Mouse (Mus musculus): ENCODE measurements around the gene Dynll1.

Gene Dynll1

DNA sequence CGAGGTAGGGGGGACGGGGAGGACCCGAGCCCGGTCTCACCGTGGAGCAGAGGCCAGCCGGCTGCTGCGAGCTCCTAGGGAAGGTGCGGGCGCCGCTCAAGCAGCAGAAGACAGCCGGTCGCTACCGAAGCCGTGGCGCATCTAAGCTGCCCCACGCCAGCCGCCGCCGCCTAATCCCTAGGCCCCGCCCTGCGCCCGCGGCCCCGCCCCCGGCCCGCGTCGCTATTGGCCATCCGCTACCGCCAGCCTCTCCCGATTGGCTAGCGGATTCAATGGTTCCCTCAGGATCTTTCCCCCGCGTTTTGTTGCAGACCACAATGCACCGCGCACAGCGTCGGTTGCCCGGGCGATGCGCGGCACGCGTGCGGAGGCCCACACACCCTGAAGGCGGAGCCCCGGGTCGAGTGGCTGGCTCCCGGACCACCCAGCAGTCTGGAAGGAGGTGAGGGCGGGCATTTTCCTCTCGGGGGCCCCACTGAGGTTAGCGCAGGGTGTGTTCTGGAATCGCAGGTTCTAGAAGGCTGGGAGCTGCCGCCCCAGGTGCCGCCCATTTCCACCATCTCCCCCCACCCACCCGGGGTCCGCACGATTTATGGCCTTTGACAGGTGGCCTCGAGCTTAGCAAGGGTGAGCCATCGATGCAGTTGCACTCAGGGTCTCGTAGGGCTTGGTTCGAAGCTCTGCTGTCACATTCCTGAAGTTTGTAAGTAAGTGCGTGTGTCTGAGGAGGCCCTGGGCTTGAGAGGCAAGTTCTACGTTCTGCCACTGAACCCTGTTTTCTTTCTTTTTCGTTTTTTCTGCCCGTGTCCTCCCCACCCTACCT, at the start of gene Dynll1:
TSS of gene Dynll1 (minus strand) at position 208 of the 823 bp plus-strand sequence.
- peak; percentile 100 for DNase-seq

DNA sequence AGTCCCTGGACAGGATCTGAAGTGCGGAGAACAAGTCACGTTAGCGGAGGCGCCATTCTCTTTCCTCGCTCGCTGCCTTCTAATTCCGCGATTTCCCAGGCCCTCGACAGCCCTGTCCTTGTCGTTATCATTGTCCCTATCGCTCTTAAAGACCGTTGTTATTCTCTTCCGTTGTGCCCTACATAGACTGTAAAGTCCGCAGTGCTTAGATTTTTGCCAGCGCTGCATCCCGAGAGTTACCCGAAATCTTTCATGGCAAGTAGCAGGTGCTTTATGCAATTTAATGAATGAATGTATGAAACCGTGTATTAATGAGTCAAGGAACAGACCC, 48.4 kb upstream of the Dynll1 start:
- DNase-seq: no peak

GRCm38 (mm10) chr5:115348546-115349224, 47.9 kb upstream of the Dynll1 start, which contains the start of gene Cox6a1:
Cox6a1 (minus strand) TSS chr5:115348981.
- DNase-seq: peak; percentile 99

GRCm38 (mm10) chr5:115347564-115347963, 46.8 kb upstream of the Dynll1 start:
- DNase-seq: peak; percentile 89 to 92

DNA sequence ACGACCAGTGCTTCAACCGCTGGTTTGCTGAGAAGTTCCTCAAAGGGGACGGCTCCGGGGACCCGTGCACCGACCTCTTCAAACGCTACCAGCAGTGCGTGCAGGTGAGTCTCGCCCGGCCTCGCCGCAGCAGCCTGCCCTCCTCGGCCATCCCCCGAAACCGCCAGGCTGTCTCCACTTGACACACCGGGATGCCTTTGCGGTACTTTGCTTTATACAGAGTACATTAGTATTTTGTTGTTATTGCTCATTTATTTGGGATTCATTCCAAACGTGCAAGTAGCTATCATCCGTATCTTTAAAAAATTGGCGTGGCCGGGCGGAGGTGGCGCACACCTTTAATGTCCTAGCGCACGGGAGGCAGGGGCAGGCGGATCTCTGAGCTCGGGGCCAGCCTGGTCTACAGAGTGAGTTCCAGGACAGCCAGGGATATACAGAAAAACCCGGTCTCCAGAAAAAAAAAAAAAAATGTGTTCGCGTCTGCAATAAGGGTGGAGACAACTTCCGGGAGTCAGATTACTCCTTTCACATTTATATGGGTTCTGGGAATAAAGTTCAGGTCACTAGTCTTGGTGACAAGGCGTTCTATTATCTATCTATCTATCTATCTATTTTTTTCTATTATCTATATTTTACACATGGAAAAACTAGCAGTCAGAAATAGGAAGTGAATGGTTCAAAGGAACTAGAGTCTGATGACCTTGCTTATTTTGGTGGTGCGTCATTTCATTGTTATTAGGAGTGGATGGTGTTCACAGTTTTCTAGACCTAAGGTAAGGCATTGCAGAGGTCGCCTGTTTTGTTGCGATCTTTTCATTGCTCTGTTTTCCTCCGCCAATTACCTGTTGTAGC, 40.7 kb upstream of the Dynll1 start:
- DNase-seq: no peak

- DNase-seq: peak; percentile 93 to 95
Measured at GRCm38 (mm10) chr5:115340577-115341313, 39.9 kb upstream of the Dynll1 start, which contains the start of the genes Gatc and Triap1. Gatc (minus strand) TSS chr5:115341178. Triap1 (plus strand) TSS chr5:115341225.

GRCm38 (mm10) chr5:115340007-115340406, 39.2 kb upstream of the Dynll1 start:
- DNase-seq: no peak

DNA sequence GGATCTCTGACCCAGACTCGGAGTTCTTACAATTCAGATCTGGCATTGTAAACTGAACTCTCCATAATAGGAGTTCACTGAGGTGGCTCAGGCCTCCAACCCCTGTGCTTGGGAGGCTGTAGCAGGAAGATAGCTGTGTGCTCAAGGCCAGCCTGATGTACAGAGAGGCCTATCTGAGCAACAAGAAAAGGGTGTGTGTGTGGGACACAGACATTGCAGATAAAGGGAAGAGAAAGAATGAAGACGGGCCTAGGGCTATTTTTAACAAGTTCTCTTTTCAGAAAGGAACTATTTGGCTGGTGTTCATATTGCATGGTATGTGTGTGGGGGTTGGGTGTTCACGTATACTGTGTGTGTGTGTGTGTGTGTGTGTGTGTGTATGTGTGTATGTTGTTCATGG, 32.8 kb upstream of the Dynll1 start:
- no peak for DNase-seq

GRCm38 (mm10) chr5:115330955-115331354, 30.2 kb upstream of the Dynll1 start:
- DNase-seq: no peak

DNA sequence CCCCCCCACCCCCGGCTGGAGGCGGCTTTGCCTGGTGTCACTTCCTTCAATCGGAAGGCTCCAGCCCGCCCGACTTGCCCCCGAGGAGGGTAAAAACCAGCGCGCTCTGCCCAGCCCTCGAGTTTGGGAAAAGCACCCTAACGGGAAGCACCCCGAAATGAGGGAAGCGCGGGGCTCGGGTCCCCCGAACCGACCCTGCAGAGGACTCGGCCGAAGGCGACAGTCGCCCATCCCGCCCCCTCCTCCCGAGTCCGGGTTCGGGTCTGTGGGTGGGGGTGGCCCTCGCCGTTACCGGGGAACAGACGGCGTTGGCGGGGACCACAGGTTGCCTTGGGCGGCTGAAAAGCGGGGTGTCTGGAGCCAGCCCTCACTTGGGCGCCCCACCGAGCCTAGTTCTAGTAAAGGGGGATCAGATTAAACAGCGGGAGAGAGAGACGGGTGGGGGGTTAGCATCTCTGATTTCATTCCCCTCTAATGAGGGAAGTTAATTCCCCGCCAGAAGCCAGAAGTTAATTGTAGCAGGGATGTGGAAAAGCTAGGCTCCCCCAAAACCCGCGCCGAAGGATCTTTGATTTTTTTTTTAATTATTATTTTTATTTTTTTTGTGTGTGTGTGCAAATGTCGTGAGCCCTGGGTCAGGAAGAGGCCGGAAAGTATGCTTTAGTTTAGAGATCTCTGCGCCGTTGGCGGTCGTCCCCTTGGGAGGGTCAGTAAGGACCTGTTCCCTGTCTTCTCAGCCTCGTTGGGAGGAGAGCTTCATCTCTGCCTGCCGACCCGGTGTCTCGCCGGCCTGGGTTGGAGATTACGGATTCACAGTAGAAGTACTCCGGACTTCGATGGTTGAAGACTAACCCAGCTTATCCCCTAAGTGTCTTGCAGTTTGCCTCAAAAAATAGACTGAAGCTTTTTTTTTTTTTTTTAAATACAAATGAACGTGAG, 27.1 kb upstream of the Dynll1 start:
- peak; percentile 36 to 42 for DNase-seq

GRCm38 (mm10) chr5:115326875-115327609, 26.2 kb upstream of the Dynll1 start, which contains the start of gene Srsf9:
Srsf9 (plus strand) TSS chr5:115327177.
- peak; percentile 97 to 98 for DNase-seq

GRCm38 (mm10) chr5:115326256-115326831, 25.5 kb upstream of the Dynll1 start:
- no peak for DNase-seq

- peak; percentile 81 to 90 for DNase-seq
Measured at GRCm38 (mm10) chr5:115319004-115319940, 18.5 kb upstream of the Dynll1 start.

- peak; percentile 42 to 51 for DNase-seq
Measured at GRCm38 (mm10) chr5:115317645-115318328, 17.0 kb upstream of the Dynll1 start.

DNA sequence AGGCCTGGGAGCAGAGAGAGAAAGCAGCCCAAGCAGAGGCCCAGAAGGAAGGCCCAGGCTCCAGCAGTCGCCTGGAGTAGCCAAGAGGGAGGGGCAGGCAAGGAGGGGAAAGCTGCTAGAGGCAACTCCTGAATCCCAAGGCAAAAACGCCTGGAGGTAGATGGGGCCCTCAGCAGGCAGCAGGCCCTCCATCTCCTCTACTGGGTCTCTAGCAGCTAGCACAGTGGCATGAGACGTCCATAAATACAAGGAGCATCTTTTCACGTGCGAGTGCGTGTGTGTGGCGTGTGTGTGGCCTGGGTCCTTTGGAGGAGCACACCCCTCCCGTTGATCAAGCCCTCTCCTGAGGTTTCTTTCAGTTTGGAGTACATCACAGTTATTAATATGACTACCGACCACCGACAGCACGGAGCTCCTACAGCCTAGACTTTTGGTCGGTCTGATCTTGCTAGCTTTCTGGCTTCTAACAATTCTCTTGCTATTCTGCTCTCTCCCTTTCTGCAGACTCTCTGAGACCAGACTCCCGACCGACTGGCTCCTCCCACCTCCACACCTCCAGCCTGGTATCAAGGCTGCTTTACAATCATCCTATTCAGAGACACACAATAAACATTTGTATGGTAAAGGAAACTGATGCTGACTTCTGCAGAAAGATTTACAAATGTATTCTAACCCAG, 16.3 kb upstream of the Dynll1 start:
- DNase-seq: peak; percentile 32 to 49

GRCm38 (mm10) chr5:115313668-115313943, 12.8 kb upstream of the Dynll1 start:
- DNase-seq: no peak

GRCm38 (mm10) chr5:115312816-115313667, 12.2 kb upstream of the Dynll1 start:
- DNase-seq: no peak

All from kidney, postnatal 4 days (tissue).